Mouse (Mus musculus) yolk sac, embryonic 10.5 days (tissue): ENCODE results near the gene 6030408B16Rik.
"Not testable (repeated sequence)": the region's sequence is repeated elsewhere in the genome, so short reads cannot be mapped to it uniquely, and the experiment has no call there.

Experiments used
- DNase-seq: peaks from one replicate; pipeline ENCODE4 v3.0.0-alpha.2; 2017; ENCODE audit warnings: low spot score

6030408B16Rik gene

DNA sequence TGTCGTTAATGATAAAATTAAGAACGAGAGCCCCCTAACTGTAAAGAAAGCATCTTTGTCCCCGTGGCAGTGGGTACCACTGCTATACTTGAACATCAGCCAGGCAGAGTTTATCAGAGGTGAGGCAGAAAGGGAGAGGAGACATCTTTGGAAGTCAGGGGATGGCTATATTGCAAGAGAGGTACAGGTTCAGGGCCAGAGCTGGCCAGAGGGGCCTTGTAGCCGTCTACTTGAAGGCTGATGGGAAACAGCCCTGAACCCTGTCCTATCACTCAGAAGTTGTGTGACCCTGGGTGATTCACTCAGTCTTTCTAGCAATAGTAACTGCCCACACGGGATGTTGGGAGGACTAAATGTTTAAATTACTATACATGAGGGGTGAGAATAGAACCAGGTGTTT is 28.1 kb downstream of the 6030408B16Rik start:
- DNase-seq: no peak

DNA sequence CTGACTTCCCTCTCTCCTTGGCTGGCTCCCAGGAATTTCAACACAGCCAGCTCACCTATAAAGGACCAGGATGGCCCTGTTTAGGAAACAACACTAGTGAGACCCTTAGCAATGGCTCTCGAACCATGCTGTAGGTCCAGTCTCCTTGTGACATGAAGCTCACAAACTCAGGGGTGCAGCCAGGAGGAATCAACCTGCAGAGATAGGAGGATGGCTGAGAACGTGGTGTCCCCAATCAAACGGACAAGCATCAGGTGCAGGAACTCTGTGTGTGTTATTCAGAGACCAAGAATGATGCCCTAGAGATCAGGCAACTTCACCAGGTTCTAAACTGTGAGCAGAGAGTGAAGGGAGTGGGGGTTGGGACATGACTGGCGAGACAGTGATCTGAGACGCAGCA is 29.1 kb downstream of the 6030408B16Rik start:
- no peak for DNase-seq

DNA sequence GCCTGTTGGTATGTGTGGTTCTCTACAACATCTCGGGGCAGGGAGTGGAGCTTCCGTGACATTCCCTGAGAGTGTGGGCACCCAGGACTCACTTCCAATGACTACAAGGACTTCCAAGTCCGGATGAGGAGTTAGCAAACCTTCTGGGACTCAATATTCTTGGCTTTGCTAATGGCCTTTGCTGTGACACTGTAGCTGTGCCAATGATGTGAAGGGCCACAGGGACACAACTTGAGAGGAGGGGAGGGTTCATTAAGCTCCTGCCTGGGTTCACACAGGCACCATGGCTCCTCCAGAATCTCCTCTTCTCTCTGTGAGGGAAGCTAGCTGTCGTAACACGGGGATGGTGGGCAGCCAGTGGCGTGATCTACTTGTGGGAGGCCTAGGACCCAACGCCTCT is 29.6 kb downstream of the 6030408B16Rik start:
- no peak for DNase-seq

DNA sequence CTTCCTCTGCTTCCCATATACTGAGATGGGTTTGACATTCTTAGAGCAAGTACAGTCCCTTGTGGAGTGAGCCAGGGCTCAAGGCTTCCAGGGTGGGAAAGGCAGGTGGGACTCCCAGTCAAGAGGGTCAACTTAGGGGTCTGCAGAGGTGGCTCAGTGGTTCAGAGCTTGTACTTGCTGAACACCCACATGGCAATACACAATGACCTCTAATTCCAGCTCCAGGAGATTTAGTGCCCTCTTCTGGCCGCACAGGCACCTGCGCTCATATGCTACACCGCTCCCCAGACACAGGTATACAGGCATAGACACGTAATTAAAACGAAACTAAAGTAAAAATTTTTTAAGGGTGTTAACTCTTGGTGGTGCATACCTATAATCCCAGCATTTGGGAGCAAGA is 30.5 kb downstream of the 6030408B16Rik start:
- DNase-seq: no peak

- not testable (repeated sequence) for DNase-seq
These were observed 31.4 kb downstream of the 6030408B16Rik start for GRCm38 (mm10) chr15:101324409-101324808.

DNA sequence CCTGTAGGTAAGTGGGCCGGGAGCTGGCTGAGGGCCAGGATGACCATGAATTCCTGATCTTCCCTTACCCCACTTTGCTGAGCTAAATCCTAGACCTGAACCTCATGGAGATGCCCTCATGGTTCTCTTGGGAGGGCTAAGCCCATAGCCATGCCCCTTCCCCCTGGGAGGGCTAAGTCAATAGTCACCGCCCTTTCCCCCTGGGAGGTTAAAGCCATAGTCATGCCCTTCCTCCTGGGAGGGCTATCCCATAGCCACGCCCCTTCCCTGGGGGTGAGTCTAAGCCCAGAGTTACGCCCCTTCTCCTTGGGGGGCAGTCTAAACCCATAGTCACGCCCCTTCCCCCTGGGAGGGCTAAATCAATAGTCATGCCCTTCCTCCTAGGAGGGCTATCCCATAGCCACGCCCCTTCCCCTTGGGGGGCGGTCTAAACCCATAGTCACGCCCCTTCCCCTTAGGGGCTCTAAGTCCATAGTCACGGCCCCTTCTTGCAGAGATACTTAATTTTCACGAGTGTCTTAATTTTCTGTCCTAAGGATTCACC is 33.1 kb downstream of the 6030408B16Rik start:
- no peak for DNase-seq

DNA sequence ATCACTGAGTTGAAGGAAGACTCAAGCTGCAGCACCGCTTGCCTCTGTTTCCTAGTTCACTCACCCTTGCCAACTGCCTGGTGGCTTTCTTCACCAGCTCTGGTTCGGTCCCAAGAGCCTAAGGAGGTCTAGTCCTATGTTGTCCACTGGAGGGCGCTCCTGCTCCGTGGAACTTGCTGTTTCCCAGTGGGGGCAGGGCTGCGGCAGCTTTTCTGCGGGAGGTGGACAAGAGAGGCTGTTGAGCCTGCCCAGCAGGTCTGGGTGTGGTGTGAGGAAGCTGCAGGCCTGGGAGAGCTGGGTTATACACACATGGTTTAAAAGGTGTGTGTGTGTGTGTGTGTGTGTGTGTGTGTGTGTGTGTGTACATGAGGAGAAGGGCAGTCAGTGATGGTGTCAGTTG is 34.3 kb downstream of the 6030408B16Rik start:
- peak; percentile 40 for DNase-seq

DNA sequence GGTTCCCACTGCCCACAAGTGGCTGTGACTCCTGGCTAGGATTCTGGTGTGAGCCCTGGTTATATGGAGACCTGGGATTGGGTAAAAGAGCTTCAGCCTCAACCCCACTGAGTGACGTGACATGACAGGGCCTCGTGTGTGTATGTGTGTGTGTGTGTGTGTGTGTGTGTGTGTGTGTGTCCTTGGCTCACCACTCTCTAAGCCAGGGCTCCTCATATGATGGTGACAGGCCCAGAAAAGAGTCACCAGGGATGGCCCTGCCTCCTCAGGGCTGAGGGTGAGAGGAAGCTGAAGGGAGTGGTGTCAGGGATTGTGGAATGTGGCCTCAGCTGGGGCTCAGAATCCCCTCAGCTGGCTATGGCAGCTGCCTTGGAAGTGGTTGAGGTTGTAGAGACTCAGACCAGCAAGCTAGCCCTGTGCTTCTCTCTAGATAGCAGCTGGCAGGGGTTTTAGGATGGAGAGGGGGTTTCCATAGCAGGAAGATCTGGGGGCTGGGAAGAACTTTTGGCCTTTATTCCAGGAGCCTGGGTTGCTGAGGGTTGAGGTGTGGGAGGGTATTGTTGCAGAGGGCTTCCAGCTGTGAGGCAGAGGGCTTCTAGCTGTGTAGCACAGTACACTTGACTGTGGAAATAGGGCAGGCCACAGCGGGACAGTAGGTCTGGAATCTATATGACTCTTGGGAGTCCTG is 36.0 kb downstream of the 6030408B16Rik start:
- no peak for DNase-seq

GRCm38 (mm10) chr15:101329564-101329892 is 36.5 kb downstream of the 6030408B16Rik start:
- DNase-seq: no peak

GRCm38 (mm10) chr15:101331090-101331489 is 38.1 kb downstream of the 6030408B16Rik start:
- no peak for DNase-seq

DNA sequence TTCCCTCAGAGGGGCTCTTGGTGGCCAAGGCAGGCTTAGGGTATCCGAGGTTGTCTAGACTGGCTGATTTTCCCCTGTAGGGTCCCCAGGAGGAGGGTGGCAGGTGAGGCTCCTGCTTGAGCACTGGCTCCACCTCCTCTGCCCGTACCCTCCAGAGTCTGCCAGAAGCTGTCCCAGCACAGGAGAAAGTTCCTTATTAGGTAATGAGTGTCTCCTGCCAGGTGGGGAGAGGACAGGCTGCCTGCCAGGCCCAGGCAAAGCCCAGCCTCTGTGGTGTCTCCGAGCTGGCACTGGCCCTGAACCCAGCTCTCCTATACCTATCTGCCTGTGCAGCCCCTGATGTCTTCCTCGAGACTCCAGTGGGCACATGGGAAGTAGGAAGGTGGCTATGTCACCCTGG is 39.4 kb downstream of the 6030408B16Rik start:
- DNase-seq: no peak

GRCm38 (mm10) chr15:101333165-101333564 is 40.2 kb downstream of the 6030408B16Rik start:
- no peak for DNase-seq

GRCm38 (mm10) chr15:101333648-101334047 is 40.6 kb downstream of the 6030408B16Rik start:
- DNase-seq: no peak

DNA sequence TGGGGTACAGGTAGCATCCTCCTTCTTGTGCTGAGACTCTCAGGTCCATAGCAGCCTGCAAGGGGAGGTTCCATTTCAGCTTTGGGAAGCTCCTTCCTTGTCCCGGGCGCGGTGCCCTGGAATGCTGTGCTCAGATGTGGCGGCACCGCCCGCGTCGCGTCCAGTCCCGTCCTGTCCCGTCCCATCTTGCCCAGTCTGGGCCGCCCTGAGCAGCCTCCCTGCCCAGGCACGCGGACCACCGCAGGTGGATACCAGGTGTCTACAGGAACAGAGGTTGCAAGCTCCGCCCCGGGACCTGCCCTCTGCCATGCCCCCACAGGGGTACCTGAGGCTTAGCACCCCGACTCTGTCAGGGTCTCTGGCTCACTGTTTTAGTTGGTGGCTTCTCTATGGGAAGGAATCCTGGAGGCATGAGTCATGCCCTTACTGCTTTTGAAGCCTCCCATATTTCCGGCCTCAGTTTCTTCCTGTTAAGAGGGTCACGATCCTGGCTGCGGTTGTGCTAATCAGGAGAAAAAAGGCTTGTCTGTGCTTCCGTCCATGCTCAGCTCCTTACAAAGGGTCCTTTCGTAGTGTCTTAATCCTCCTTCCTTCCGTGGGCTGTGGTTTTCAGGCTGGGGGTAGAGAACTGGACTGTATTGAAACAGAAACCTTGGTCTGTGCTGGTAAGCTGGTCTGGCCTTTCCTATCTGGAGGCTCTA is 43.6 kb downstream of the 6030408B16Rik start:
- no peak for DNase-seq

GRCm38 (mm10) chr15:101338359-101338758 is 45.3 kb downstream of the 6030408B16Rik start:
- no peak for DNase-seq

- DNase-seq: peak; percentile 66
These were observed 46.5 kb downstream of the 6030408B16Rik start for GRCm38 (mm10) chr15:101339537-101339936.

DNA sequence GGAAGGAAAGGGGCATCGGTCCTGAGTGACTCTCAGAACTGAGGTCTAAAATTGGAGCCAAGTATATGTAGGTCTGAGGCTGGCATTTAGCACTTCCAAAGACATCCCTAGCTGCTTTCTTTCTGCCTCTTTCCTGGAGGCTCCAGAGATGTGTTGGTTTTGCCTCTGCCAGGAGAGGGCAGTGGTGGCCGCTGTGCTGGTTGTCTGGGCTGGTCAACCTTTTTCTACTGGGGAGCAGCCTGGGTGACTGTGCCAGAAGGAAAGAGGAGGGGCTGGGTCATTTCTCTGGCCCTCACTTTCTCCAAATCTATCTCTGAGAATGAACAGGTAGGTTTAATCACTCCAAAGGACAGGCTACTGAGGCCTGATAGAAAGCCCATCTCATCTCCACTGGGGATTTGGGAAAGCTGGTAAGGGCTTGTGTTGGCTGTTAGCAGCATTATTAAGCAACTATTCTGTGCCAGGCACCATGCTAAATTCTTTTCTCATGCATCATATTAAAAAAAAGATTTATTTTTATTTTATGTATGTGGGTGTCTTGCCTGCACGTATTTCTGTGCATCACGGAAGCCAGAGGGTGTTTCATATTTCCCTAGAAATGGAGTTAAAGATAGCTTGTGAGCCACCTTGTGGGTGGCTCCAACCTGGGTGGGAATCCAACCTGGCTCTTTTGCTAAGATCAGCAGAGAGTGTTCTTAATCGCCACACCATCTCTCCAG is 48.9 kb downstream of the 6030408B16Rik start:
- DNase-seq: no peak
